Mouse (Mus musculus): ENCODE results near the gene Stk4.

Stk4 gene

DNA sequence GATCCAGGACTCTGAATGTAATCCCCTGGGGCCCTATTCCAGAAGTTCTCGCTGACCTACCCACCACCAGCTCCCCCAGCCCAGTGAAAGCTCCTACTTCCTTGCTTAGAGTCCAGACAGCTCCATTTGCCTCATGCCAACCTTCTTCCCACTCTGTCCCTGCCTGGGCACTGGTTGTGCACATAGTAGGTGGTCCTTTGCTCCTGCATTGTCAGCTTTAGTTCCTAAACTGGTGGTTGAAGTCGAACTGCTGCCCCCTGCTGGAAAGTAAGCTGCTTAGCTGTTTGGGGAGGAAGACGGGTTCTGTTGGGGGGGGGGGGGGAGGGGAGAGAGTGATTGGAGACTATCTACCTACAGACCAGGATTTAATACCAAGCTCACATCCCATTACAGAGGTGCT lies 110.0 kb downstream of the Stk4 start:
- DNase-seq = peak; percentile 38

DNA sequence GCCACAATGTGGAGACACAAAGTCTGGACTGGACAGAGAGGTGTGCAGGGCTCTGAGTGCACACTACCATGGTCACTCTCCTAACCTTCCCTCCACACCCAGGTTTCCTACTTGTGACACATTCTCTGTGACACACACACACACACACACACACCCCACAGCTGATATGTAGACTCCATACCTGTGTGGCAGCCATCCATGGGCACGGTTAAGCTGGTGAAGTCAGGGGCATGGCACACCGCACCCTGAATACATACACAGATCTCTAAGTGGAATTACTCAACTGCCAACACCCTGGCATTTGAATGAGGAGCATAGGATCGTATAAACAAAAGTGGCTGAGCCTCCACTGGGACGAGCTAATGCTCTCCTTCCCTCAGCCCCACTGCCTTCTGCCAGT lies 110.6 kb downstream of the Stk4 start:
- no peak for DNase-seq

DNA sequence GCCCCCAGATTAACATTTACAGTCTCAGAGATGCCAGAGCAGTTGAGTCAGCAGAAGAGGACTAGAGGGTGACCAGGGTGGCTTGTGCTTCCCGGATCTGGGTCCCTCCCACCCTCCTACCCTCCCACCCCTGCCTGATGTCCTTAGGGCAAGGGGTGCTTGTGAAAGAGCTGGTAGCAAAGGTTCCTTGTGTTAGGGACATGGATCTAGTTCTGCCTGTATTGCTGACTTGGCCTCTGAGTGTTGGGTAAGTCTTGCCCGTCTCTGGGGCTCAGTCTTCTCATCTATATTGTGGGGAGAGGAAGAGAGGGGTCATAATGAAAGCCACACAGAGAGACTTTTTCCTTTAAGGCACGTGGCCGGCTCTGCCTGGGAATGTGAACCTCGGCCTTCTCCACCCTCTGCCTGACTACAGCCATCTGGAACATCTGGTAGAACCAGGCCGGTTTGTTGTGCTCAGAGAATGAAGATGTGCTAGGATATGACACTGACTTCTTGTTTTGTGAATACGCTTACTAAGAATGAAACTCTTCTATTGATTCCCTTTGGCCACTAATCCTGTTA lies 112.7 kb downstream of the Stk4 start, which contains the start of gene Wfdc5:
TSS of gene Wfdc5 (minus strand) at position 51 of the 564 bp plus-strand sequence.
- no peak for DNase-seq

DNA sequence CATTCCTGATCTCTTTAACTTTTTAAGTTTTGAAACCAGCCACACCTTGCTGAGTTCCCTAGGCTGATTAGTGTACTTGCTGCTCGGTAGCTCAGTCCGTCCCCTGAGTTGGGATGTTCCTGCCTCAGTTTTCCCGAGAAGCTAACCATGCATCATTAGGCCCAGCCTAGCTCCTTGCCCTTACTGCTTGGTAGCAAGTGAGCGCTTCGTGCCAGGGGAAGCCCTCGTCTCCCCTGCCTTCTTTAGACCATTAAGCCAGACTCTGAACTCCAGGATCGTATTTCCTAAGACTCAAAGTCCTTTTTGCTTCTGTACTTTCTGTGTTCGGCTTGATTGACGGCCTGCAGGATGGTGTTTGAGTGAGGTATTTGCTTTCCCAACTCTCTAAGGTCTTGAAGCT lies 113.2 kb downstream of the Stk4 start:
- DNase-seq = no peak

DNA sequence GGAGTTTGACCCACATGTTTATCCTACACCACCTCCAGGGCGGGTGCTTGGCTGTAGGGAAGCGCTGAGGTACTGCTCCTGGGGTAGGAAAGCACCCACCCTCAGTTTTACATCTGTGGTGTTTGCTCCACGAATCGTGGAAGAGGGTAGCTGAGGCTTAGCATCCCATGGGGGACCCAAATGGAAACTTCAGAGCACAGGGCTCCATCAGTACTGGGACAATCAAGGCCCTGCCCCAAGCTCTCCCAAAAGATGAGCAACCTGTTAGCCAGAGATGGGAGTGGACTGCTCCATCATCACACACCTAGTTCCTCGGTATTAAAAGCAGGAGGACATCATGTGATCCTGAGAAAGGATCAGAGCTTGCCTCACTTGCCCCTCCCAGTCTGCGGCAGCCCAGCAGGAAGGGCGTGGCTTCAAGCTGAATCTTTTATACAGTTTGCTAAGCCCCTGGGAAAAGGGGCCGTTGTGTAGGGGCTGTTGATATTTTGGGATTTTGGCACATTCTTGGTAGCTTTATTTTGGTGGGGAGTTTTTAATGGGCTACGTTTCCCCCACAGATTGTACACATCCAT lies 114.1 kb downstream of the Stk4 start:
- no peak for DNase-seq

DNA sequence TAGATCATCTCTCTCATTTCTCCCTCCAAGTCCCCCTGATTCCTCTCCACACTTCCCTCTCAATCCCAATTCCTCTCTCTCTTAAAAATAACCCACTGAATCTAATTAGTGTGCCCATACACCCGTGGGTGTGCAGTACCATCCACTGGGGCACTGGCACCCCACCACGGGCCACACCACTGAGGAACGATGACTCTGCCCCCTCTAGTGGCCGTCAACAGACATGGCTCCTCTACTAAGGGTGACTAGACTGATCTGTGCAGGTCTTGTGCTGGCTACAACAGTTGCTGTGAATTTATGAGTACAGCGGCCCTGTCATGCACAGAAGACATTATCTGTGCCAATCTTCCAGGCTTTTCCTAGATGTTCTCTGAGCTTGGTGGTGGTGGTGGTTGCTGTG lies 118.6 kb downstream of the Stk4 start:
- DNase-seq = no peak

DNA sequence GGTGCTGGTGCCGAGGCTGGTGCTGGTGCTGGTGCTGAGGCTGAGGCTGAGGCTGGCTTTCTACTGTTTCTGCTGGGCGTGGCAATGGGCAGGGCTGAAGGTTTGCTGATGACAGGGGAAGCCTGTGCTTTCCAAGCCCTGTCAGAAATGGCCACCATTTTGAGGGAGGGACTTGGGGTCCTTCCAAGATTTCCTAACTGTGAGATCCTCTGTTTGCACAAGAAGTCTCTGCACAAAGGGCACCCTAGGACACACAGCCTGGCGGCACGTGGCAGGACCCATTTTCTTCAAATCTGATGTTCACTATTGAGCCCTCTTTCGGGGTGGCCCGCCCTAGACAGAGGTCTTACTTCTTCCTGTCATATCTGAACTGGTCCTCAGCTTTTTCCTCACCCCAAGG lies 120.5 kb downstream of the Stk4 start, which contains the start of gene Wfdc12:
TSS of gene Wfdc12 (minus strand) at position 33 of the 400 bp plus-strand sequence.
- DNase-seq = no peak

DNA sequence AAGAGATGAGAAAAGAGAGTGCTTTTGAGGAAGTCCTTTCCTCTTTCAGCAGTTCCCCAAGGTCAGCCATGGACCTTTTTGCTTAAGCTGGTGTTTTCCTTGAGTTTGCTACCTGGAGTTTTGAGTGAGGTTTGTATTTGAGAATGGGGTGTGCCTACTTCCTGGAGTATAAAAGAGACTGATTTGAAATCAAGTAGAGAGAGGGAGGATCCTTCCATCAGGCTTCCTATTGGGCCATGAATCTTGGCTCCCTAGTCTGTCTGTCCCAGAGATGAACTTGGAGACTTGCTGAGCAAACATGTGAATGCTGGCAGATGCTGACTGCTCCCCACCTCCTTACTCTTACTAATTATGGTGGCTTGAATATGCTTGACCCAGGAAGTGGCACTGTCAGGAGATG lies 122.2 kb downstream of the Stk4 start:
- DNase-seq = no peak

DNA sequence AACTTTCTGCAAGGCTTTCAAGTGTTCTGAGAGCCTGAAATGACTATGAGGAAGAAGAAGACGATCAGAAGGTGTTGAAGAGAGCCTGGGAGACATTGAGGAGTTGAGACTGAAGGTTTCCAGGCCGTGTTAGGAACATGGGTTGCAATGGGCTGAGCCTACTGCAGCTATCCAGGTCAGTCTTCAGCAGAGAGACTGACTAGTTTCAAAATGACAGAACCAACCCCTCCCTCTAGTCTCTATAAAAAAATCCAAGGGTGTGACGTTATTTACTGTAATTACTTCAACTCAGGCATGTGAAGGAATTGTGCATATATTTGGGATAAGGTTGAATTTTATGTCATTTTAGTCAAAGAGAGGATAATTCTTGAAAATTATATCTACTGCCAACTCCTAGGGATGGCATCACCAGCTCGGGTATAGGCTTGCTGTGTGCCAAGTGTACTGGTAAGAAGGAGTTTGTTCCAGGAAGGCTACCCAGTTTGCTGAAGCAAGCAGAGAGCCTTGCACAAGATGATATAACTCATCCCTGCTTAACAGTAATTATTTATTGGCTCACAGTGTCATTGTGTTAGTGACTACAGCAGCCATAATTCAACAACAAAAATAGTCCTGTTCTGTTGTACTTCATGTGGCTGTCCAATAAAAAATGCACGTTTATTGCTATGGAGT lies 125.0 kb downstream of the Stk4 start:
- no peak for DNase-seq

DNA sequence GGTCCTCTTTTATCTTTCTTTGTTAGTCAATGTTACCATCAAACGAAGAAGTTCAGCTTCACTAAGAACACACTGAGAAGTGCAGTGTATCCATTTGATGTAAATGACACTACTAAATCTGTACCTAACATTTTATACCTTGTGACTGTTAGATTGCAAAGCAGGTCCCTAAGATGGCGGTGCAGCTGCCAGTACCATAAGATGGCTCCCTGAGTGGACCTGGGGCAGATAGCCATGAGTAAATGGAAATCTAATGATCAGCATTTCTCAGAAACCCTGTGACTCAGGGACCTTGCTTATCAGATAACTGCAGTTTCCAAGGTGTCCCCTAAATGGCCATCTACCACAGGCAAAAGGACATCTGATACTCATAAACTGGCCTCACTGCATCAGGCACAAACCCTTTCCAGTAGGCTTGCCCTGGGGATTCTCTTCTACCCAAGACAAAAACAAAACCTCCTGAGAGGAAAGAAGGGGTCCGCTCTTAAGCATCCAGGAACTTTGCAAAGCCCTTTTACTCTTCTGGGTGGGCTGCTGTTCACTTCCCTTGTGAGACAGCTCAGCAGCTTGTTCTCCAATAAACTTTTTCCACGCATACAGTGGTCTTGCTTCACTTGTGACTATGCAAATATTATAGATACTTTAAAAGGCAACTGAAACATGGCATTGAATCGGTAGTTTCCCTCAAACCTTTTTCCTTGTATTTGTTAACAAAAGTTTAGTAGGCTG lies 126.0 kb downstream of the Stk4 start:
- DNase-seq = no peak

DNA sequence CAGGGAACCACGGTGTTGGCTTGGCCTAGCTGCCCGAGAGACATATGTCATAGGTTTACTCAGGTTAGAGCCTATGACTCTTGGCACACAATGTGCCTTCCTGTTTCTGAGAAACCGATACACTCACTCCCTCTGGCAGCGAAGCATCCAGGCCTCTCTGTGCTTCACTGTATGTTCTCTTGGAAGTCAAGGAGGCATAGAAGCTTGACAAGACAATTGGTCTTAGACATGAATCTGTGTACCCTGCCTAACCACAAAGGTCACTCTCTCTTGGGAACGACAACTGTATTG lies 126.5 kb downstream of the Stk4 start:
- no peak for DNase-seq

DNA sequence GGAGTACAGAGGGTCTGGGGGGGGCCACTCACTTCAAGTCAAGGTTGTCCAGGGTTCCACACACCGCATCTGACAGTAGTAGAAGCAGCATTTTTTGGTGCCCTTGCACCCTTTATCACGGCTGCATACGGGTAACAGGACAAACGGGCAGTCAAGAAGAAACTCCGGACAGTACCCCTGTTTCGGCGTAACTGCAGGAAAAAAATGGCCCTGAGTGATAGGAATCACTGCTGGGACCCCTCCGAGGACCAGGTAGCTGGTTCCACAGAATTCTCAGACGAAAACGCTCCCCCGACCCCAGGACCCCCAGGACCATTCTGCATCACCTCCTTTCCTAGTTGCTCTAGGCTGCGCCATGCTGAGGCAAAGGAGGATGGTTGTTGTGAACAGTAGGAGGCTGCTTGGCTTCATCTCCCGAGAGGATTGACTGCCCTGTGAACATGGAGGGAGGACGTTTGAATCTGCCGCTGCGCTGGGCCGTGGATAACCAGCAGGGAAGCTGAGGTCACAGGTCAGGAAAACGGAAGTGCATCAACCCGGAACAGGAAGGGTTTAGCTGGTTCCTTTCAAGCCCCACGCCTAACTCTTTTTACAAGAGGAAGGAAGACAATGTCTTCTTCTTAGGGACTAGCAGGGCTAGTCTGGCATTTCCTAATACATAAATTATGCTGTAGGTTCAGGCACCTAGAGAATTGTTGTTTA lies 129.7 kb downstream of the Stk4 start, which contains the start of gene Wfdc15a:
TSS of gene Wfdc15a (minus strand) at position 505 of the 702 bp plus-strand sequence.
- no peak for DNase-seq

All from right cerebral cortex, postnatal 14 days (tissue).